ENCODE assay signal across 13 mouse cellular contexts in genomic region chr10:118620611-118621010, GRCm38 (mm10).
"Had no signal": no experiment of that assay in that cellular context is flagged by ENCODE, and none has a peak within 500 bp of the region (broad histone marks: within the 10 kb centered on the region; RNA-seq: fewer than 3 reads in every experiment).

No protein-coding gene starts in this region.

- DNase-seq: cerebellum, adult 9-10 months; cerebellum, adult 9-11 months; cerebellum, postnatal 25 days; cerebellum, postnatal 36 days; embryo, embryonic 11 days; forebrain, postnatal 0 days; gastrocnemius, adult 2 months; gastrocnemius, postnatal 10 days; gastrocnemius, postnatal 14 days; gastrocnemius, postnatal 25 days; gastrocnemius, postnatal 36 days; heart, adult 18-20 months; heart, adult 2 months had no signal
